Mouse (Mus musculus) MEL (cell line): Measurements from ENCODE around the gene Kcnip1. TPM values are rescaled to one million over a fixed set of nuclear protein-coding genes. Genes with fewer than 3 reads are reported as not detected.

ENCODE experiments used
- DNase-seq: peaks from one replicate; pipeline ENCODE4 v3.0.0; 2011; ENCODE audit warnings: low read depth, low spot score
- H3K27ac ChIP-seq: 2 replicates; pipeline ENCODE4 v1.5.1; 2012; ENCODE audit warnings: low read depth, mild to moderate bottlenecking, control low read depth, low read length, moderate library complexity; ENCODE audit not compliant: control insufficient read depth
- H3K27me3 ChIP-seq, 2 experiments: fragments of 150-350 bp in 1 of 2; sonication (generic) in 1 of 2; 2 replicates each; pipeline ENCODE4 v1.6.1; 2012; ENCODE audit warnings: low read length in 2 of 2, mild to moderate bottlenecking in 2 of 2, improper control_type of control experiment in 1 of 2, moderate library complexity in 1 of 2; ENCODE audit not compliant: insufficient read depth in 2 of 2, control insufficient read depth in 1 of 2
- H3K36me3 ChIP-seq, 2 experiments: 2 replicates each; pipeline ENCODE4 v1.6.1; 2012 to 2014; ENCODE audit warnings: low read length in 2 of 2, improper control_type of control experiment in 1 of 2, inconsistent platforms in 1 of 2, mild to moderate bottlenecking in 1 of 2; ENCODE audit not compliant: insufficient read depth in 2 of 2, control insufficient read depth in 1 of 2
- H3K4me1 ChIP-seq, 2 experiments: fragments of 150-350 bp in 1 of 2; sonication (generic) in 1 of 2; 2 replicates each; pipeline ENCODE4 v1.6.1; 2012; ENCODE audit warnings: low read length in 2 of 2, improper control_type of control experiment in 1 of 2, mild to moderate bottlenecking in 1 of 2; ENCODE audit not compliant: insufficient read depth in 2 of 2, control insufficient read depth in 1 of 2
- H3K4me3 ChIP-seq, 2 experiments: fragments of 150-350 bp in 1 of 2; sonication (generic) in 1 of 2; 2 replicates each; pipeline ENCODE4 v1.5.1; 2012; ENCODE audit warnings: low read depth in 2 of 2, low read length in 2 of 2, mild to moderate bottlenecking in 2 of 2, moderate library complexity in 2 of 2, control low read depth in 1 of 2, improper control_type of control experiment in 1 of 2; ENCODE audit not compliant: control insufficient read depth in 1 of 2, insufficient read depth in 1 of 2
- H3K79me2 ChIP-seq: 2 replicates; pipeline ENCODE4 v1.6.1; 2012; ENCODE audit warnings: mild to moderate bottlenecking, low read length, moderate library complexity; ENCODE audit not compliant: control insufficient read depth, poor library complexity, insufficient read depth
- H3K9ac ChIP-seq: 2 replicates; pipeline ENCODE4 v1.6.1; 2012; ENCODE audit warnings: low read depth, mild to moderate bottlenecking, control low read depth, low read length, moderate library complexity; ENCODE audit not compliant: control insufficient read depth, poor library complexity, severe bottlenecking
- H3K9me3 ChIP-seq: fragments of 150-350 bp; sonication (generic); replicated peaks from 2 replicates; pipeline ENCODE4 v1.6.1; 2012; ENCODE audit warnings: mild to moderate bottlenecking, low read length, improper control_type of control experiment, moderate library complexity; ENCODE audit not compliant: insufficient read depth
- BHLHE40 ChIP-seq: IDR thresholded peaks from 2 replicates; pipeline ENCODE4 v1.6.1; 2012; ENCODE audit warnings: low read depth, mild to moderate bottlenecking, inconsistent platforms, low read length, improper control_type of control experiment, borderline replicate concordance
- CHD2 ChIP-seq: IDR thresholded peaks from 2 replicates; pipeline ENCODE4 v1.6.1; 2011; ENCODE audit warnings: low read length, improper control_type of control experiment
- CTCF ChIP-seq, 3 experiments: IDR thresholded peaks in 2 of 3; conservative IDR thresholded peaks in 1 of 3; 2 replicates each; pipeline ENCODE4 v1.5.1; 2011 to 2012; ENCODE audit warnings: low read length in 3 of 3, low read depth in 2 of 3, mild to moderate bottlenecking in 2 of 3, improper control_type of control experiment in 1 of 3, inconsistent platforms in 1 of 3, mixed read lengths in 1 of 3, moderate library complexity in 1 of 3; ENCODE audit not compliant: control insufficient read depth in 1 of 3, insufficient read depth in 1 of 3, poor library complexity in 1 of 3, severe bottlenecking in 1 of 3
- E2F4 ChIP-seq: IDR thresholded peaks from 2 replicates; pipeline ENCODE4 v1.6.1; 2011; ENCODE audit warnings: low read depth, low read length, improper control_type of control experiment, borderline replicate concordance
- EP300 ChIP-seq, 2 experiments: IDR thresholded peaks; 2 replicates each; pipeline ENCODE4 v1.6.1; 2011; ENCODE audit warnings: improper control_type of control experiment in 2 of 2, low read length in 2 of 2, low read depth in 1 of 2, mild to moderate bottlenecking in 1 of 2
- JUND ChIP-seq: IDR thresholded peaks from 2 replicates; pipeline ENCODE4 v1.6.1; 2011; ENCODE audit warnings: low read depth, mild to moderate bottlenecking, improper control_type of control experiment, low read length
- KAT2A ChIP-seq: conservative IDR thresholded peaks from 2 replicates; pipeline ENCODE4 v1.6.1; 2012; ENCODE audit warnings: low read depth, low read length, improper control_type of control experiment, inconsistent platforms
- MAFK ChIP-seq: IDR thresholded peaks from 2 replicates; pipeline ENCODE4 v1.6.1; 2011; ENCODE audit warnings: low read depth, mild to moderate bottlenecking, low read length, improper control_type of control experiment, borderline replicate concordance
- MAX ChIP-seq: IDR thresholded peaks from 2 replicates; pipeline ENCODE4 v1.6.1; 2011; ENCODE audit warnings: low read length, improper control_type of control experiment
- MEF2A ChIP-seq: IDR thresholded peaks from 2 replicates; pipeline ENCODE4 v1.6.1; 2014; ENCODE audit warnings: low read depth, mild to moderate bottlenecking, inconsistent platforms, low read length, improper control_type of control experiment; ENCODE audit not compliant: poor library complexity, insufficient replicate concordance, severe bottlenecking; ENCODE audit errors: extremely low read depth
- MYB ChIP-seq: IDR thresholded peaks from 2 replicates; pipeline ENCODE4 v1.6.1; 2011; ENCODE audit warnings: mild to moderate bottlenecking, low read depth, low read length, improper control_type of control experiment
- POLR2A ChIP-seq, 2 experiments: IDR thresholded peaks; 2 replicates each; pipeline ENCODE4 v1.6.1; 2011 to 2012; ENCODE audit warnings: low read length in 2 of 2, mild to moderate bottlenecking in 2 of 2, control low read depth in 1 of 2, improper control_type of control experiment in 1 of 2, low read depth in 1 of 2, moderate library complexity in 1 of 2; ENCODE audit not compliant: control insufficient read depth in 1 of 2, insufficient read depth in 1 of 2, poor library complexity in 1 of 2
- SIN3A ChIP-seq: IDR thresholded peaks from 2 replicates; pipeline ENCODE4 v1.6.1; 2012; ENCODE audit warnings: low read length, improper control_type of control experiment, inconsistent platforms
- SMC3 ChIP-seq: IDR thresholded peaks from 2 replicates; pipeline ENCODE4 v1.6.1; 2011; ENCODE audit warnings: low read depth, low read length, improper control_type of control experiment
- TAL1 ChIP-seq: IDR thresholded peaks from 2 replicates; pipeline ENCODE4 v1.6.1; 2012; ENCODE audit warnings: mild to moderate bottlenecking, inconsistent platforms, low read length, moderate library complexity, mixed read lengths
- TBP ChIP-seq: IDR thresholded peaks from 2 replicates; pipeline ENCODE4 v1.8.0; 2011; ENCODE audit warnings: low read depth, low read length, improper control_type of control experiment
- TCF12 ChIP-seq: IDR thresholded peaks from 2 replicates; pipeline ENCODE4 v1.6.1; 2014; ENCODE audit warnings: low read depth, mild to moderate bottlenecking, inconsistent platforms, low read length, improper control_type of control experiment, moderate library complexity
- UBTF ChIP-seq: IDR thresholded peaks from 2 replicates; pipeline ENCODE4 v1.6.1; 2012; ENCODE audit warnings: low read depth, mild to moderate bottlenecking, inconsistent platforms, low read length, improper control_type of control experiment, moderate library complexity, borderline replicate concordance; ENCODE audit not compliant: insufficient read depth
- ZC3H11A ChIP-seq: IDR thresholded peaks from 2 replicates; pipeline ENCODE4 v1.6.1; 2012; ENCODE audit warnings: low read depth, mild to moderate bottlenecking, inconsistent platforms, low read length, improper control_type of control experiment
- ZKSCAN1 ChIP-seq: IDR thresholded peaks from 2 replicates; pipeline ENCODE4 v1.6.1; 2012; ENCODE audit warnings: low read depth, mild to moderate bottlenecking, inconsistent platforms, low read length, improper control_type of control experiment, moderate library complexity
- ZMIZ1 ChIP-seq: IDR thresholded peaks from 2 replicates; pipeline ENCODE4 v1.6.1; 2012; ENCODE audit warnings: low read depth, mild to moderate bottlenecking, inconsistent platforms, low read length, improper control_type of control experiment, moderate library complexity
- polyA plus RNA-seq, 2 experiments: library from polyadenylated mRNA; stranded (reverse) in 1 of 2; unstranded in 1 of 2; fragments of >175 nt in 1 of 2; fragments of >200 nt in 1 of 2; gene quantifications; 2 replicates each; pipeline versions ENCODE4 v1.2.1 to v1.2.4; 2012; ENCODE audit warnings: low replicate concordance in 2 of 2, low read depth in 1 of 2; ENCODE audit not compliant: insufficient read length in 2 of 2, insufficient read depth in 1 of 2, missing spikeins in 1 of 2
- total RNA-seq: library from RNA; depleted of rRNA; stranded (reverse); fragments of 300-350 nt; gene quantifications from 2 replicates; pipeline ENCODE4 v1.2.3, GENCODE M21; 2012

The Kcnip1 gene
- total and polyA plus RNA-seq, 3 experiments: 0.04 to 0.06 TPM; not detected in 1

GRCm38 (mm10) chr11:34008214-34008613 is 15.3 kb upstream of the Kcnip1 start (continued):
- TF ChIP-seq POLR2A (IDR thresholded peaks at IDR 0.05; ENCODE audit: control insufficient read depth in 1 of 2, insufficient read depth in 1 of 2, low read depth in 1 of 2, low read length in 2 of 2, poor library complexity in 1 of 2) (peak; percentile 57 to 92; a peak in 3 of 4 replicates), TCF12 (peak; percentile 78), KAT2A (no peak; the same call in 1 of the 2 replicates), MEF2A (no peak), ZC3H11A (no peak), MAX (peak; percentile 68), ZKSCAN1 (no peak), SIN3A (peak; percentile 61), UBTF (0 out of 2 replicates have a peak, but pooled peaks have one; percentile 58)
- TF ChIP-seq, all 39 proteins: peak for 20

DNA sequence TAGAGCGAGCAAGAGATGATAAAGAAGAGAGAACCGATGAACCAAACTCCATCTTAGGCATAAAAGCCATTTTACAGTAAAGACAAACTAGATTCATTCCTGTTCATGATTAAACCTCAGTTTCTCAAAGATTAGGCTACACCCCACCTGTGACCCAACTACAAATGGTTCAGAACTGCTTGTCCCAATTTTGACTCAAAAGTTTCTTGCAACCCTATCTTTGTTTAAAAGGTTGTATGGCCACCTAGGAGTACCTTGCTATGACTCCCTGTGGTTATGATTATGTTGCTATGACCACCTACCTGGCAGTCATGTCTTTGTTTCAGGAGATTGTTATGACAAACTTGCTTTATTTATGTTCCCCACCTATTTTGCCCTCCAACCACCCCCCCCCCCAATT is 14.7 kb upstream of the Kcnip1 start:
- peak overlapping the region; percentile 80 for H3K9ac ChIP-seq
- peak overlapping the region; percentile 97 for H3K27ac ChIP-seq
- peak; percentile 70 for DNase-seq
- H3K27me3 ChIP-seq: no peaks in the 10 kb centered on the region
- H3K9me3 ChIP-seq: no peaks in the 10 kb centered on the region
- TF ChIP-seq TBP: peak; percentile 37; the same call in 1 of the 2 replicates
- no peak for TF ChIP-seq MYB
- H3K36me3 ChIP-seq: peaks cover 0 to 40% of the 10 kb centered on the region in 2 experiments; a peak in 2 of 4 replicates
- H3K79me2 ChIP-seq: no peaks in the 10 kb centered on the region; the same call in 1 of the 2 replicates
- H3K4me1 ChIP-seq: peaks cover 35 to 42% of the 10 kb centered on the region in 2 experiments
- H3K4me3 ChIP-seq: peak overlapping the region; percentile 3 to 39; a peak in 3 of 4 replicates

GRCm38 (mm10) chr11:34002593-34002965 is 9.6 kb upstream of the Kcnip1 start:
- H3K27me3 ChIP-seq: no peaks in the 10 kb centered on the region
- DNase-seq: no peak
- peaks cover 0 to 20% of the 10 kb centered on the region in 2 experiments; a peak in 2 of 4 replicates for H3K36me3 ChIP-seq
- peaks cover 11 to 25% of the 10 kb centered on the region in 2 experiments for H3K4me1 ChIP-seq
- H3K27ac ChIP-seq: no peak overlapping the region
- H3K9me3 ChIP-seq: no peaks in the 10 kb centered on the region
- peak overlapping the region; percentile 9; the same call in 1 of the 2 replicates for H3K9ac ChIP-seq
- H3K79me2 ChIP-seq: no peaks in the 10 kb centered on the region
- no peak overlapping the region for H3K4me3 ChIP-seq
- TF ChIP-seq EP300 (IDR thresholded peaks at IDR 0.05; ENCODE audit: low read depth in 1 of 2, low read length in 2 of 2) (no peak), TCF12 (no peak), BHLHE40 (no peak), ZMIZ1 (no peak), CTCF (IDR thresholded peaks at IDR 0.05 in 2 of 3, conservative IDR thresholded peaks at IDR 0.05 in 1 of 3; ENCODE audit: control insufficient read depth in 1 of 3, insufficient read depth in 1 of 3, low read depth in 2 of 3, low read length in 3 of 3, poor library complexity in 1 of 3, severe bottlenecking in 1 of 3) (no peak), TAL1 (no peak), MAFK (no peak), MEF2A (no peak), SMC3 (no peak), E2F4 (no peak), CHD2 (no peak), JUND (no peak)
- TF ChIP-seq, all 39 proteins: peak for 0
